Mouse (Mus musculus) T-cell, adult 66 days (primary cell): Measurements from ENCODE around the gene Rfwd3. TPM values are rescaled to one million over a fixed set of nuclear protein-coding genes. Genes with fewer than 3 reads are reported as not detected.

Source experiments
- total RNA-seq, 2 experiments: library from RNA; stranded (reverse); gene quantifications; 3 replicates in 1 of 2; 4 replicates in 1 of 2; pipeline ENCODE4 v1.2.4; 2023

Rfwd3 gene
- 10 to 100 TPM; 29.0 to 32.7 TPM for total RNA-seq

GRCm38 (mm10) chr8:111299821-111300568 is at the start of gene Rfwd3:
Rfwd3 (minus strand) TSS chr8:111300222.

DNA sequence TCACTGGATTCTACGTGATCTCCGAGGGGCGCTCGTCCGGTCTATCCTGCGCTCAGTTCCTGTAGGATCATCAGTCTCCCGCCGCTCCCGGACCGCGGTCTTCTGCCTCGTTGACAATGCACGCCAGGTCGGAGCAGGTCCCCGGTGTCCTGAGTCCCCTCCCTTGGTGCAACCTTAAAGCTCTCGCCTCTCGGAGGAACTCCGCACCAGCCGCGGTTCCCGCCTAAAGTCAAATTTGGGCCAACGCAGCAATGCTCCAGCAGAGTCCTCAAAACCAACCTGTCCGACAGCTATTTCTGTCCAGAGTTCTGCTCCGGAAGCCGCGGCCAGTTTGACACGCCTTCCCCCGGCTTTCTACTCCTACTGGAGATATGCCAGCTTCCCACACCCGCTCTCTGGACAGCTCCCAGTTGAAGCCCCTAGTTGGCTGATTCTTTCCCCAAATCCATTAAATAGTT is 37.9 kb upstream of the Rfwd3 start, which contains the start of gene Mlkl:
Gene Mlkl (minus strand): TSS at position 288 of the 458 bp plus-strand sequence.

GRCm38 (mm10) chr8:111258631-111259407 is 41.2 kb downstream of the Rfwd3 start, which contains the start of gene Glg1:
Glg1 (minus strand) TSS chr8:111259216.

Other genes with a start within 250 kb of the Rfwd3 start
- gene Exosc6, start 243.9 kb downstream of the Rfwd3 start, total RNA-seq, result 10 to 100 TPM; 14.8 to 16.0 TPM
- not detected for gene Clec18a, start 207.8 kb downstream of the Rfwd3 start, total RNA-seq
- gene Pdpr, start 205.6 kb downstream of the Rfwd3 start, total RNA-seq, result 10 to 100 TPM; 21.6 to 28.1 TPM
- gene Glg1, start 41.0 kb downstream of the Rfwd3 start, total RNA-seq, result 10 to 100 TPM; 70.4 to 76.2 TPM
- gene Mlkl, start 38.0 kb upstream of the Rfwd3 start, total RNA-seq, result 1 to 10 TPM; 1.5 to 1.7 TPM
- gene Fa2h, start 93.6 kb upstream of the Rfwd3 start, total RNA-seq, result not detected
- 10 to 100 TPM; 11.9 to 15.2 TPM for gene Wdr59, start 221.9 kb upstream of the Rfwd3 start, total RNA-seq
- 100 to 1,000 TPM; 133 TPM for gene Znrf1, start 235.9 kb upstream of the Rfwd3 start, total RNA-seq